Mouse (Mus musculus): ENCODE data around the gene Fgfr2.
"Not testable (repeated sequence)": the region's sequence is repeated elsewhere in the genome, so short reads cannot be mapped to it uniquely, and the experiment has no call there.

Fgfr2 gene

GRCm38 (mm10) chr7:131162251-131162650, 1960.9 kb downstream of the Fgfr2 start:
- in situ Hi-C loops (cut with MseI, MboI): no loop called here

GRCm38 (mm10) chr7:131153044-131153443, 1970.1 kb downstream of the Fgfr2 start:
- in situ Hi-C loops (cut with MseI, MboI): no loop called here

GRCm38 (mm10) chr7:131150179-131150578, 1973.0 kb downstream of the Fgfr2 start:
- in situ Hi-C loops (cut with MseI, MboI): no loop called here

GRCm38 (mm10) chr7:131146214-131146613, 1976.9 kb downstream of the Fgfr2 start, which contains the start of gene 4933402N03Rik:
TSS of gene 4933402N03Rik (minus strand) at chr7:131146314.
- in situ Hi-C loops (cut with MseI, MboI): no loop called here

DNA sequence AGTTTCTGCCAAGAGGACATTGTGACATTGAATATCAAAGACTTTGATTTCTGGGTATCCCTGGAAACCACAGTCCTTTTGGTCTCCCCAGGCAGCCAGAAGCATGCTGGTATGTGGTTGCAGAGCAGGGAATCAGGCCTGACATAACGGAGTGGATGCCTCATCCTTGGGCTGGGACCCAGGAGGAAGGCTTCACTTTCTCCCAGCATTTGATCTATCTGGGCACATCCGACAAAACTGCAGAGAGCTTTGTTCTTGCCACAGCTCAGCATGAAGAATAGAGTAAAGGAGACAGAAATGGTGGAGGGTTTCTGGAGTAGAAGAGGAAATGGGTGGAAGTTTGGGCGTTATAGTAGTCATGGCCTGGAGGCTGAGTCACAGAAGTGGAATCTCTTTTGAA, 1990.0 kb downstream of the Fgfr2 start:
- in situ Hi-C loops (cut with MseI, MboI): no loop called here

DNA sequence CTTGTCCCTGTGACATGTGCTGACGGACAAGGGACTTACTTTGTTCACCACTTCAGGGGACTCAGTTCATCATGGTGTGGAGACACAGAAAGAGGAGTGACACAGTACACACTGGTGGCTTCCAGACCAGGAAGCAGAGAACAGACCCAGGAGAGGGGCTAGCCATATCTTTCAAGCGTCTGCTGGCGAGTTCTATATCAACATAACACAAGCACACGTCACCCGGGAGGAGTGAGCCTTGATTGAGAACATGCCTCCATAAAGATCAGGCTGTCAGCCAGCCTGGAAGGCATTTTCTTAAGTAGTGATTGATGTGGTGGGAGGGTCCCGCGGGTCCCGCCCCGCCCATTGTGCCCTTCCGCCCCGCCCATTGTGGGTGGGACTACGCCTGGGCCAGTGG, 1993.1 kb downstream of the Fgfr2 start:
- in situ Hi-C loops (cut with MseI, MboI): no loop called here

- in situ Hi-C loops (cut with MseI, MboI): no loop called here
These were observed 2000.8 kb downstream of the Fgfr2 start for GRCm38 (mm10) chr7:131122210-131122807.

- in situ Hi-C loops (cut with MseI, MboI): no loop called here
These were observed 2008.7 kb downstream of the Fgfr2 start for GRCm38 (mm10) chr7:131114434-131114833.

GRCm38 (mm10) chr7:131113676-131114075, 2009.5 kb downstream of the Fgfr2 start:
- in situ Hi-C loops (cut with MseI, MboI): no loop called here

- in situ Hi-C loops (cut with MseI, MboI): no loop called here
These were observed 2010.7 kb downstream of the Fgfr2 start for GRCm38 (mm10) chr7:131112486-131112885.

GRCm38 (mm10) chr7:131082403-131082802, 2040.7 kb downstream of the Fgfr2 start:
- in situ Hi-C loops (cut with MseI, MboI): not testable (repeated sequence)

DNA sequence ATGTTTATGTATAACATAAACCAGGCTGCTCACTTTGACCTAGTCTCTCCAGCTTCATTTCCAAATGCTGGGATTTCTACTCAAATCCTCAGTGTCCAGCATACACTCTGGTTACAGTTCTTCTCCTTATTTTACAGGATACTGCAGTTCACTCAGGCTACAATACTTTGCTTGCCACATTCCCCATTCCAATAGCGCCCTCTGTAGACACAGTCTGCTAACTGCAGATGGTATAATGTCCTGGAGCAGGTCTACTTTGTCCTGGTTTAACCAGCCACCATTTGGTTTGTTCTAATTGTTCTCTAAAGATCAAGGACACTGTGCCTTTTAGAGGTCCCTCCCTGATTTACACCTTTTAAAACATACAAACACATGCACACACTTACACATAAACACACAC, 2047.2 kb downstream of the Fgfr2 start:
- in situ Hi-C loops (cut with MseI, MboI): no loop called here

- in situ Hi-C loops (cut with MseI, MboI): not testable (repeated sequence)
These were observed 2049.1 kb downstream of the Fgfr2 start for GRCm38 (mm10) chr7:131074098-131074497.

- in situ Hi-C loops (cut with MseI, MboI): not testable (repeated sequence)
These were observed 2049.7 kb downstream of the Fgfr2 start for GRCm38 (mm10) chr7:131073476-131073875.

DNA sequence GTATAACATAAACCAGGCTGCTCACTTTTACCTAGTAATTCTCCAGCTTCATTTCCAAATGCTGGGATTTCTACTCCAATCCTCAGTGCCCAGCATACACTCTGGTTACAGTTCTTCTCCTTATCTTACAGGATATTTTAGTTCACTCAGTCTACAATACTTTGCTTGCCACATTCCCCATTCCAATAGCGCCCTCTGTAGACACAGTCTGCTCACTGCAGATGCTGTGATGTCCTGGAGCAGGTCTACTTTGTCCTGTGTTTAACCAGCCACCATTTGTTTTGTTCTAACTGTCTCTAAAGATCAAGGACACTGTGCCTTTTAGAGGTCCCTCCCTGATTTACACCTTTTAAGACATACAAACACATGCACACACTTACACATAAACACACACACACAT, 2055.0 kb downstream of the Fgfr2 start:
- in situ Hi-C loops (cut with MseI, MboI): not testable (repeated sequence)

DNA sequence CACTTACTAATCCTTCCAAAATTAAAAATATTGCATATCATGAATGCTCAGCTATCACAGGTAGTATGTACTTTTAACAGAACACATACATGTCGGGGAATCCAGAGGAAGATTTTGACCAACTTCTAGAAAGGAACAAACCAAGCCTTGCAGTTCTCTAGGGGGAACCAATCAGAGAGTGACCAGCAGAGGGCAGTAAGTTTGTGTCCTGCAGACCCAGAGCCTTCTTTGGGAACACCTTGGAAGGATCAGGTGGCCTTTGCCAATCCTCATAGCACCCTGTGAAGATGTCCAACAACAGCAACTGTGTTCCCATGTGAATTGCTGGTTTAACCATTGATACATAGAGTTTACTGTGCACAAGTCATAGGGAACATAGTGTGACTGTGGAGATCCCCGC, 2060.6 kb downstream of the Fgfr2 start:
- in situ Hi-C loops (cut with MseI, MboI): no loop called here

GRCm38 (mm10) chr7:131059808-131060207, 2063.3 kb downstream of the Fgfr2 start:
- in situ Hi-C loops (cut with MseI, MboI): not testable (repeated sequence)

DNA sequence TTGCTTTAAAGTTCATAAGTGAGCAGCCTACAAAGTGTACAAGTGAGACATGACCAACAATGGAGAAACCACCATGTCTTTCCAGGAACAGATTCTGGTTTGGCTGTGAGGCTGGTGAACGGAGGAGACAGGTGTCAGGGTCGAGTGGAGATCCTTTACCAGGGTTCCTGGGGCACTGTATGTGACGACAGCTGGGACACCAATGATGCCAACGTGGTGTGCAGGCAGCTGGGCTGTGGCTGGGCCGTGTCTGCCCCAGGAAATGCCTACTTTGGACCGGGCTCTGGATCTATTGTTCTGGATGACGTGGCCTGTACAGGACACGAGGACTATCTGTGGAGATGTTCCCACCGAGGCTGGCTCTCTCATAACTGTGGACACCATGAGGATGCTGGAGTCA, 2065.2 kb downstream of the Fgfr2 start:
- in situ Hi-C loops (cut with MseI, MboI): not testable (repeated sequence)

DNA sequence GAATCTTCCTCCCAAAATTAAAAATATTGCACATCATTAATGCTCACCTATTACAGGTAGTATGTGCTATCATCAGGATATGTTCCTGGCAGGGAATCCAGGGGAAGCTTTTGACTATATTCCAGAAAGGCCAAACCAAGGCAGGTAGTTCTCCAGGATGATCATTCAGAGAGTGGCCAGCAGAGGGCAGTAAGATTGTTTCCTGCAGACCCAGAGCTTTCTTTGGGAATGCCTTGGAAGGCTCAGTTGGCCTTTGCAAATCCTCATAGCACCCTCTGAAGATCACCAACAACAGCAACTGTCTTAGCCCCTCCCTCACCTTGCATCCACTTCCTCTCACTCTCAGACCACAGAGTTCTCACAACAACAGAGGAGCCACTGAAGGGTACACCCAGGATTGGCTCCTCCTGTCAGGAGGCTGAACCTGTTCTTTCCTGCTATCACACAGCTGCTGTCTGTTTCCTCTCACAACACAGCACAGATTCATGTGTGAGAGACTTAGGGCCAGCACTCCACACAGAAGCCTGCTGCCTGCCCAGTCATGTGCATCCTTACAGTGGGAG, 2068.3 kb downstream of the Fgfr2 start:
- in situ Hi-C loops (cut with MseI, MboI): no loop called here

DNA sequence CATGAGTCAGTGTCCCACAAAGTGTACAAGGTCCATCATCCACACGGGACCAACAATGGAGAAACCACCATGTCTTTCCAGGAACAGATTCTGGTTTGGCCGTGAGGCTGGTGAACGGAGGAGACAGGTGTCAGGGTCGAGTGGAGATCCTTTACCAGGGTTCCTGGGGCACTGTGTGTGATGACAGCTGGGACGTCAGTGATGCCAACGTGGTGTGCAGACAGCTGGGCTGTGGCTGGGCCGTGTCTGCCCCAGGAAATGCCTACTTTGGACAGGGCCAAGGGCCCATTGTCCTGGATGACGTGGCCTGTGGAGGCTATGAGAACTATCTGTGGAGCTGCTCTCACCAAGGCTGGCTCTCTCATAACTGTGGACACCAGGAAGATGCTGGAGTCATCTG, 2073.3 kb downstream of the Fgfr2 start:
- in situ Hi-C loops (cut with MseI, MboI): not testable (repeated sequence)

DNA sequence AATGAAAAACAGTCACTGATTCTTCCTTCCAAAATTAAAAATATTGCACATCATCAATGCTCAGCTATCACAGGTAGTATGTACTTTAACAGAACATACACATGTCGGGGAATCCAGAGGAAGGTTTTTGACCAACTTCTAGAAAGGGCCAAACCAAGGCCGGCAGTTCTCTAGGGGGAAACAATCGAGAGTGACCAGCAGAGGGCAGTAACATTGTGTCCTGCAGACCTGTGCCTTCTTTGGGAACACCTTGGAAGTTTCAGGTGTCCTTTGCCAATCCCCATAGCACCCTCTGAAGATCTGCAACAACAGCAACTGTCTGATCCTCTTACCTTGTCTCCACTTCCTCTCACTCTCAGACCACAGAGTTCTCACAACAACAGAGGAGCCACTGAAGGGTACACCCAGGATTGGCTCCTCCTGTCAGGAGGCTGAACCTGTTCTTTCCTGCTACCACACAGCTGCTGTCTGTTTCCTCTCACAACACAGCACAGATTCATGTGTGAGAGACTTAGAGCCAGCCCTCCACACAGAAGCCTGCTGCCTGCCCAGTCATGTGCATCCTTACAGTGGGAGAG, 2077.8 kb downstream of the Fgfr2 start:
- in situ Hi-C loops (cut with MseI, MboI): not testable (repeated sequence)

DNA sequence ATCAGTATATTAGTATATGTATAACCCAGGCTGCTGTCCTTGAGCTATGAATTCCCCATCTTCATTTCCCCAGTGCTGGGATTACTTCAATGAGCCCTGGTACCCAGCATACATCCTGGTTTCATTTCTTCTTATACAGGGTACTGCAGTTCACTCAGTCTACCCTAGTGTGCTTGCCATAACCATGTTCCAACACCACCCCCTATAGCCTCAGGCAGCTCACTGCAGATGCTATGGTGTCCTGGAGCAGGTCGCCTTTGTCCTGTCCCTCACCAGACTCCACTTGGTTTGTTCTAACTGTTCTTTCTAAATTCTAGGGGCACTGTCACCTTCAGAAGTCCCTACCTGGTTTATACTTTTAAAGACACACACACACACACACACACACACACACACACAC, 2080.5 kb downstream of the Fgfr2 start:
- in situ Hi-C loops (cut with MseI, MboI): no loop called here

GRCm38 (mm10) chr7:131040760-131041159, 2082.4 kb downstream of the Fgfr2 start:
- in situ Hi-C loops (cut with MseI, MboI): not testable (repeated sequence)

All from mouse trophoblast stem cell (cell line).